ENCODE assay signal across 8 mouse cellular contexts in the genomic region with DNA sequence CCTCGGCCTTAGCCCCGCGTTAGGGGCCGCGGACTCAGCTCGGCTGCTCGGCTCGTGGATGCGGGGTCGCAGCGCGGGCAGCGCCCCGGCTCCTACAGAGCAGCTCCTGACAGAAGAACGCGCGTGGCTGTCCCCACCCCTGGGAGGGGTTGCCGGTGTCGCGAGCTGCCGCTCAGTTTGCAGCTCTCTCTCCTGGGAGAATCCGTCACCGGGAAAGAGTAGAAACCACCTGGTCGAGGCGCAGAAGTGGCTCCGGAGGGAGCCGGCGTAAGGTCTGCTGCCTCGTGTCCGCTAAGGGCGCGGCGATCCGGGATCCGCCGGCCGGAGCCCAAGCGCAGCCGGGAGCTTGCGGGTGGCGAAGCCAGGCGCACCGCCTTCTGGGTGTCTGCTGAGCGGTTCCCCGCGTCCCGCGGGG. TPM values are rescaled to one million over a fixed set of nuclear protein-coding genes. Genes with fewer than 3 reads are reported as not detected.
DNase-seq lines count a peak whose midpoint lies in the region; ATAC-seq and TF ChIP-seq lines count a peak whose summit lies in the region.

No protein-coding gene starts in this region.

- peak overlapping the region; percentile 58 for H3K9ac ChIP-seq in heart, postnatal 0 days (replicated peaks; ENCODE audit: low read depth, low read length)
- peak overlapping the region; percentile 90 for H3K9ac ChIP-seq in liver, postnatal 0 days (replicated peaks)

- TF ChIP-seq CTCF in layer of hippocampus, adult 2 months (conservative IDR thresholded peaks at IDR 0.05) = no peak
- no peak for TF ChIP-seq CTCF in bone marrow macrophage, adult 2 months (IDR thresholded peaks at IDR 0.05; ENCODE audit: low read depth, low read length)
- no peak for TF ChIP-seq CTCF in heart, postnatal 0 days (IDR thresholded peaks at IDR 0.05; ENCODE audit: low read depth)
- no peak for TF ChIP-seq CTCF in liver, postnatal 0 days (IDR thresholded peaks at IDR 0.05; ENCODE audit: low read depth)

- under 1% methylated on average over 47 of the region's 48 CpGs for WGBS in heart, postnatal 0 days
- 1% methylated on average over 43 of the region's 48 CpGs for WGBS in liver, postnatal 0 days (ENCODE audit: insufficient replicate concordance)

- TF ChIP-seq POLR2A in bone marrow macrophage, adult 2 months (IDR thresholded peaks at IDR 0.05; ENCODE audit: borderline replicate concordance, low read depth, low read length) = no peak

- no peaks in the 10 kb centered on the region for H3K36me3 ChIP-seq in heart, postnatal 0 days (replicated peaks; ENCODE audit: control insufficient read depth, insufficient read depth, low read length)
- H3K36me3 ChIP-seq in liver, postnatal 0 days (replicated peaks; ENCODE audit: insufficient read depth, low read length) = 0 out of 2 replicates have a peak, but pooled peaks cover 3% of the 10 kb centered on the region

- H3K27ac ChIP-seq in layer of hippocampus, adult 2 months = peak overlapping the region; percentile 99
- H3K27ac ChIP-seq in bone marrow macrophage, adult 2 months (ENCODE audit: insufficient read depth, low read depth, low read length) = peak overlapping the region; percentile 80
- H3K27ac ChIP-seq in heart, postnatal 0 days (ENCODE audit: low read depth) = peak overlapping the region; percentile 82
- H3K27ac ChIP-seq in liver, postnatal 0 days (ENCODE audit: low read depth) = peak overlapping the region; percentile 90

- H3K4me2 ChIP-seq in heart, postnatal 0 days (ENCODE audit: low read depth, low read length) = peak overlapping the region; percentile 86
- peak overlapping the region; percentile 98 for H3K4me2 ChIP-seq in liver, postnatal 0 days (ENCODE audit: low read depth, low read length)

- H3K27me3 ChIP-seq in heart, postnatal 0 days (ENCODE audit: control insufficient read depth, insufficient read depth, low read length) = 0 out of 2 replicates have a peak, but pooled peaks cover 14% of the 10 kb centered on the region
- H3K27me3 ChIP-seq in liver, postnatal 0 days (ENCODE audit: insufficient read depth, low read length) = no peaks in the 10 kb centered on the region

- H3K4me1 ChIP-seq in bone marrow macrophage, adult 2 months (ENCODE audit: control insufficient read depth, insufficient read depth, low read length) = peaks cover 12% of the 10 kb centered on the region
- H3K4me1 ChIP-seq in heart, postnatal 0 days (ENCODE audit: control insufficient read depth, insufficient read depth) = peaks cover 6% of the 10 kb centered on the region; the same call in 1 of the 2 replicates
- peaks cover 12% of the 10 kb centered on the region for H3K4me1 ChIP-seq in liver, postnatal 0 days (ENCODE audit: insufficient read depth)

- peak; percentile 33 for ATAC-seq in heart, postnatal 0 days (ENCODE audit: insufficient read depth, low read depth)
- peak; percentile 42 for ATAC-seq in liver, postnatal 0 days

- H3K9me3 ChIP-seq in heart, postnatal 0 days (replicated peaks; ENCODE audit: control insufficient read depth, low read length) = no peaks in the 10 kb centered on the region
- H3K9me3 ChIP-seq in liver, postnatal 0 days (ENCODE audit: low read length) = no peaks in the 10 kb centered on the region

- peak overlapping the region; percentile 86 for H3K4me3 ChIP-seq in layer of hippocampus, adult 2 months
- peak overlapping the region; percentile 78 for H3K4me3 ChIP-seq in bone marrow macrophage, adult 2 months (ENCODE audit: insufficient read depth, low read length)
- H3K4me3 ChIP-seq in heart, postnatal 0 days (ENCODE audit: low read depth, low read length) = peak overlapping the region; percentile 62
- peak overlapping the region; percentile 72 for H3K4me3 ChIP-seq in liver, postnatal 0 days (ENCODE audit: low read depth, low read length)

- DNase-seq in layer of hippocampus, adult 2 months (ENCODE audit: low spot score in 2 of 2) = no peak
- no peak for DNase-seq in layer of hippocampus, adult 9-11 months
- peak; percentile 21 for DNase-seq in heart, postnatal 0 days (ENCODE audit: low spot score)
- DNase-seq in liver, postnatal 0 days = no peak
- no peak for DNase-seq in right cerebral cortex, postnatal 10 days (ENCODE audit: low spot score in 2 of 2)
- no peak for DNase-seq in thymus, postnatal 36 days
- no peak for DNase-seq in right cerebral cortex, adult 18-20 months

- no peak for TF ChIP-seq EP300 in heart, postnatal 0 days (IDR thresholded peaks at IDR 0.05; ENCODE audit: low read depth)
- TF ChIP-seq EP300 in liver, postnatal 0 days (IDR thresholded peaks at IDR 0.05; ENCODE audit: low read depth) = no peak

RNA-seq across cellular contexts. Expression of gene Zdhhc14, which starts 0.4 kb away (rescaled TPM):
- 10 to 100 TPM; 40.6 to 48.6 TPM for total RNA-seq in layer of hippocampus, adult 2 months (2021)
- polyA plus RNA-seq in bone marrow macrophage, adult 2 months (2012; ENCODE audit: insufficient read depth, insufficient read length, missing spikeins) = 47.0 and 49.1 TPM in 2 replicates
- 4.3 and 5.2 TPM in 2 replicates for total RNA-seq in heart, postnatal 0 days (2014; rRNA removed; ENCODE audit: low replicate concordance)
- polyA plus RNA-seq in heart, postnatal 0 days (2015; fragmentation: Nextera tagmentation; extraction: Ambion mirVana) = 0.74 and 0.93 TPM in 2 replicates
- polyA plus RNA-seq in liver, postnatal 0 days (2015; fragmentation: Nextera tagmentation; extraction: Ambion mirVana) = 2.4 and 2.7 TPM in 2 replicates

RNA-seq across cellular contexts. Expression of gene Tmem242, which starts 52.7 kb away (rescaled TPM):
- 10 to 100 TPM; 75.2 to 77.0 TPM for total RNA-seq in layer of hippocampus, adult 2 months (2021)
- polyA plus RNA-seq in bone marrow macrophage, adult 2 months (2012; ENCODE audit: insufficient read depth, insufficient read length, missing spikeins) = 72.7 and 74.3 TPM in 2 replicates
- total RNA-seq in heart, postnatal 0 days (2014; rRNA removed; ENCODE audit: low replicate concordance) = 81.7 and 106 TPM in 2 replicates
- polyA plus RNA-seq in heart, postnatal 0 days (2015; fragmentation: Nextera tagmentation; extraction: Ambion mirVana) = 150 and 160 TPM in 2 replicates
- polyA plus RNA-seq in liver, postnatal 0 days (2015; fragmentation: Nextera tagmentation; extraction: Ambion mirVana) = 45.5 and 45.6 TPM in 2 replicates

Comparison
In these comparisons a context has a peak if more than half of its experiments do, and no peak if none do; other contexts are left out.
1. RNA of gene Zdhhc14, which starts 0.4 kb away (polyA plus RNA-seq): 47.0 to 49.1 TPM in bone marrow macrophage, adult 2 months; 2.4 to 2.7 TPM in liver, postnatal 0 days and 0.74 to 0.93 TPM in heart, postnatal 0 days; every median in the first group is over 10 times any median in the second.
2. Peak in every context shown above with its lines, with median percentiles within 50 percentile points of each other: H3K27ac ChIP-seq and H3K4me3 ChIP-seq.